Mouse (Mus musculus) telencephalon, adult 2 months (tissue): Measurements from ENCODE around the gene Arnt.
"Not testable (repeated sequence)": the region's sequence is repeated elsewhere in the genome, so short reads cannot be mapped to it uniquely, and the experiment has no call there.

ENCODE experiments used
- DNase-seq: peaks from one replicate; pipeline ENCODE4 v3.0.0-alpha.2; 2011; ENCODE audit warnings: low read depth, low spot score

Arnt gene

DNA sequence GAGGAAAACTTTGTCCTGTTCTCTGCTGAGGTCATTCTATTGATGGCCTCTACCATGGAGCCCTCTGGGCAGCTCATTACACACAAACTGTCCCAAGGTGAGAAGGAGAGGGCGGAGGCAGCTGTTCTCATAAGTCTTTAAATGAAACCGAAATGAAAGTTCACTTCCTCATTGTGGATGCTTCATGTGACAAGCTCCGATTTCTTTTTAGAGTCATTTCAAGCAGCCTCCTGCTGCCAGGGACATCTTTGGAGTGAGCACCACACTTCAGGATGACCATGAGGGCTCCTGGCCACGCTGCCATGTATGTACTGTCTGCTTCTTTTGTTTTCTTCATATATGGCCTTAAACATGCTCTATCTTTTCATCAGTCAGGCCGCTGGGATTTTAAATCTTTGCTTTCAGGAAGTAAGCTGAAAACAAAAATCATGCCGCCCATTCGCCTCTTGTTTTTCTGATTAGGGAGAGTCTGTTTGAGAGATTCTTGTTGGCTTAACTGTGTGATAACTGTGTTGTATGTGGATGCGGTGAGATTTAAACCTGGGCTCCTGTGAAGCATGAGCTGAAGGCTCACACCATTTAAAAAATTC lies 92.5 kb downstream of the Arnt start, which contains the start of gene Ctss:
Gene Ctss (plus strand): TSS at position 165 of the 590 bp plus-strand sequence.
- no peak for DNase-seq

DNA sequence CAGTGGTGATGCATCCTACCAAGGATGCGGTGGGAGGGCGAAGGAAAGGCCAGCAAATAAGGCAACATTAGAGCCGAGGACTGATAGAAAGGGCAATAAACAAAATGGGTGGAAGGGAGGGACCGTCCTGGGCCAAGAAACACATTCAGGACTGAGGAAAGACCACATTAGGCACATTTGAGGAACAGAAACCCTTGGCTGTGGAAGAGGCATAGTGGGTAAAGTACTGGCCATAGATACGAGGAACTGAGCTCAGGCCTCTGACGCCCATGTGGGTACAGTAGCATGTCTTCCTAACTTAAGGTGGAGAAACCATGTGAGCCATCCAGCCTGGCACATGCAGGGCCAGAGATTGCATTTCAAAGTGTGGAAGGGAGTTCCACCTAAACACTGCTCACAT lies 95.6 kb downstream of the Arnt start:
- no peak for DNase-seq

DNA sequence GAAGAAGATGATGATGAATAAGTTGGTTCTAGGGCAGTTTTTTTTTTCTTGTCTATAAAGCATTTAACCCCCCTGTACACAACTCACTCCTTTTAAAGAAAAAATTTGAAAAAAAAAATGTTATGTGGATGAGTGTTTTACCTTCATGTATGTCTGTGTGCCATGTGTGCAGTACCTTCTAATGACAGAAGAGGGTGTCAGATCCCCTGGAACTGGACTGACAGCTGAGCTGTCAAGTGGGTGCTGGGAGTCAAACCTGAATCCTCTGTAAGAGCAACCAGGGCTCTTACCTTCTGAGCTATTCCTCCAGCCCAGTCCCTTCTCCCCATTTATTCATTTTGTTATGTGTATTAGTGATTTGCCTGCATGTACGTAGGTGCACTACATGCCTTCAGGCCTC lies 96.8 kb downstream of the Arnt start:
- DNase-seq = no peak

DNA sequence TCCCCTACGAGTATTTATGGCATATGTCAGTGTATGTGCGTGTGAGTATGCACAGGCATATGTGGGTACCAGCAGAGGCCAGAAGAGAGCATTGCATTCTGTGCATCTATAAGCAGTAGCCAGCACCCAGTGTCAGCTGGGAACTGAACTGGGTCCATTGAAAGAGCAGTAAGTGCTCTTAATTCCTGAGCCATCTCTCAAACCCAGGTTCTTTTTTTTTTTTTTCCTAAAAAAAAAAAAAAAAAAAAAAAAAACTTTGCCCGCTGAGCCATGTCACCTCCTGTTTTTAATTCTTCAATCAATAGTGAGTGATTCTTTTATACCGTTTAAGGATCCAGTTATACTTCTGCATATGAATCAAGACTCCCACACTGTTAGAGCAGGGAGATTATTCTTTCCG lies 99.2 kb downstream of the Arnt start:
- DNase-seq = no peak

DNA sequence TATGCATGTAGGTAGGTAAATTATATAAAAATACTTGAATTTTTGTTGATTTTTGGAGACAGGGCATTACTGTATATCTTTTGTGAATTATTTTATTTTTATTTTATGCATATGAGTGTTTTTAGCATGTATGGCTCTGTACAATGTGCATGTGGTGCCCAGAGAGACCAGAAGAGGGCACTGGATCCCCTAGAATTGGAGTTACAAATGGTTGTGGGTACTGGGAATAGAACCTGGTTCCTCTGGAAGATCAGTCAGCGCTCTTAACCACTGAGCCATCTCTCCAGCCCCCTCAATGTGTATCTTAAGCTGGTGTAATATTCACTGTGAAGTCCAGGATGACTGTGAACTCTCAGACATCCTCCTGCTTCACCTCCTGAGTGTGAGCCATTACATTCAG lies 100.7 kb downstream of the Arnt start:
- no peak for DNase-seq

DNA sequence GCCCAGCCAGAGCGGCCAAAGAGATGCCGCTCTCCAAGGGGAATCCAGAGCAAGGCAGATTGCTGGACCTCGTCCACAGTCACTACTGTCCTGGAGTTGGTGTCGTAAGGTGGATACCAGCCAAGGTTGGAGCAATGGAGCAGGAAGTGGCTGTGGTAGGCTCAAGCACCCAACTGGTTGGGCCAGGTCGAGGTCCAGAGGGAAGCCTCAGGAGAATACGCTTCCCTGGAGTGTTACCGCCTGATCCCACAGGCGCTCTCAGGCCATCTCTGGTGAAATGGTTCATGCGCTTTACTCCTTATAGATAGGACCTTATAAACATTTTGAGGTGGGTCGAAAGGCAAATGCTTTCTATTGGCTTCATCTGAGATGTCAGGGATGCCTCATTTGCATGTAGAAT lies 104.7 kb downstream of the Arnt start:
- no peak for DNase-seq

DNA sequence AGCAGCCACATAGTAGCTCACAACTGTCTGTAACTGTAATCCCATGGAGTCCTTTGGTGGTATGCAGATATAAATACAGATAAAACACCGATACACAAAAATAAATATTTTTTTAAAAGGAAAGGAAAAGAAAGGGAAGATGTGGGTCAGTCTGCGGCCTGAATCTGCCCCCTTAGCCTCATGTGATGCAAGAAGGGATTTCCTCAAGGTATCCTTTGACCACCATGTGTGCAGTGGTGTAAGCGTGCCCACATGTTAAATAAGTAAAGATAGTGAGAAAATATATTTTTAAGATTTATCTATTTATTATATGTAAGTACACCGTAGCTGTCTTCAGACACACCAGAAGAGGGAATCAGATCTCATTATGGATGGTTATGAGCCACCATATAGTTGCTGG lies 105.6 kb downstream of the Arnt start:
- no peak for DNase-seq

DNA sequence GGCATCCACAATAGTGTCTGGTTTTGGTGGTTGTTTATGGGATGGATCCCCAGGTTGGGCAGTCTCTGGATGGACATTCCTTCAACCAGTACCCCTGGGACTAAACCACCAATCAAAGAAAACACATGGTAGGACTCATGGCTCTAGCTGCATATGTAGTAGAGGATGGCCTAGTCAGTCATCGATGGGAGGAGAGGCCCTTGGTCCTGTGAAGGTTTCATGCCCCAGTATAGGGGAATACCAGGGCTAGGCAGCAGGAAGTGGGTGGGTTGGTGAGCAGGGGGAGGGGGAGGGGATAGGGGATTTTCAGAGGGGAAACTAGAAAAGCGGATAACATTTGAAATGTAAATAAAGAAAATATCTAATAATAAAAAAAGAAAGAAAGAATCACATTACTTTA lies 107.0 kb downstream of the Arnt start:
- not testable (repeated sequence) for DNase-seq

DNA sequence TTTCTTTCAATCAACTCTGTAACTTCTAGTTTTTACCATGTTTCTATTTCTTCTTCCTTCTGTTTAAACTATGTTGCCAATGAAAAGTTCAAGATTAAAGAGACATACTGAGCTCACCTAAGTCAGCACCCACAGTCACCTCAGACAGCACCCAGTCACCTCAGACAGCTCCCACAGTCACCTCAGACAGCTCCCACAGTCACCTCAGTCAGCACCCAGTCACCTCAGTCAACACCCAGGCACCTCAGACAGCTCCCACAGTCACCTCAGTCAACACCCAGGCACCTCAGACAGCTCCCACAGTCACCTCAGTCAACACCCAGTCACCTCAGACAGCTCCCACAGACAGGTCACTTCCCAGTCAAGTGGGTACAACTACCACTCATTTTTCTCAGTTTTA lies 108.0 kb downstream of the Arnt start:
- no peak for DNase-seq

DNA sequence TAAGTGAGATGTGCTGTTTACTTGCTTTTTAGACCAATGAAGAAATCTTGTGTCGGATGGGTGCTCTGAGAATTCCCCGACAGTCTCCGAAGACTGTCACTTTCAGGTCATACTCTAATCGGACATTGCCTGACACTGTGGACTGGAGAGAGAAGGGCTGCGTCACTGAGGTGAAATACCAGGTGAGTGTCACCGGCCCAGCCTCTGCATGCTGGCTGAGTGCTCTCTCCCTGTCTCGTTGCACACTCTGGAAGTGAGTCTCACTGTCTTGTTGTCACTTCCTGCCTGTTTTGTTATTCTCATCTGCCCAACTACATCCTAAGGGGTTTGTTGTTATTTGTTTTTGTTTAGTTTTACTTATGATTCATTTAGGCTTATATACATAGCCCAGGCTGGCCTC lies 108.8 kb downstream of the Arnt start:
- no peak for DNase-seq
